Mouse (Mus musculus) granulocyte monocyte progenitor cell, adult 5-6 weeks (primary cell): ENCODE data around the gene Ddc. TPM values are rescaled to one million over a fixed set of nuclear protein-coding genes. Genes with fewer than 3 reads are reported as not detected.
A peak's percentile ranks its signal among the peaks of the same experiment; 100 is the strongest.

Source experiments
- ATAC-seq: replicated peaks from 2 replicates; pipeline ENCODE4 v1.8.0; 2016; ENCODE audit warnings: mild to moderate bottlenecking, moderate TSS enrichment, inconsistent platforms; ENCODE audit not compliant: poor library complexity, severe bottlenecking
- total RNA-seq, 2 experiments: library from RNA; stranded (forward) in 1 of 2; stranded (reverse) in 1 of 2; fragments of 200-712, 200-1000 nt in 1 of 2; fragments of >200 nt in 1 of 2; fragmentation: Nextera tagmentation in 1 of 2; gene quantifications; 2 replicates each; pipeline ENCODE4 v1.2.3; 2014 to 2017

The Ddc gene
- total RNA-seq, 2 experiments from 2014 or later, result 2.1 TPM; not detected in 1

DNA sequence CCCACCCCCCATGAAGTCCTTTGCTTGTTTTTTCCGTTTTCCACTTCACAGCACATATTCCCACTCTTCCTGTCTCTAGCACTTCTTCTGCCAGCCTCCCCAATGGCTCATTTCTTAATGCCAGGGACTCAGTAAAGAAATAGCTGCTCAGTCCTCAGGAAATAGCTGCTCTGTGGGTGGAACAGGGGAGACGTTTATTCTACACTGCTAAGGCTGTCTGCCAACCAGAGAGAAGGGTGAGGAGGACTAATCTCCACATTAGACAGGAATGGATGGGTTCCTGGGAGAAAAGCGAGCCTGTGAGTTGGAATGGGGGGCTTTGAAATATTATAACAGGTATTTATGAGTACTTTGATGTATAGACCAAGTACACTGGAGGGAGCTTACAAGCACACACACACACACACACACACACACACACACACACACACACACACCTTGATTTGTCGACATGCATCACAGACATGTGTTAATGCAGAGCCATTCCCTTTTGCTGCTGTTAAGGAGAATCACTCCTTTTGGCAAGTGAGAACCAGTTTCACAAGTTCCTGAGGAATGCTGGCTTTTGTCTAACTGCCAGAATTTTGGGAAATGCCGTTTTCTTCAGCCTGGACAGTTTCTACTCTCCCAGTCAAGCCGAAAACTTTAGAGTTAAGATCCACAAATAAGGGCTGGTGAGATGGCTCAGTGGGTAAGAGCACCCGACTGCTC, 9.9 kb upstream of the Ddc start:
- no peak for ATAC-seq

DNA sequence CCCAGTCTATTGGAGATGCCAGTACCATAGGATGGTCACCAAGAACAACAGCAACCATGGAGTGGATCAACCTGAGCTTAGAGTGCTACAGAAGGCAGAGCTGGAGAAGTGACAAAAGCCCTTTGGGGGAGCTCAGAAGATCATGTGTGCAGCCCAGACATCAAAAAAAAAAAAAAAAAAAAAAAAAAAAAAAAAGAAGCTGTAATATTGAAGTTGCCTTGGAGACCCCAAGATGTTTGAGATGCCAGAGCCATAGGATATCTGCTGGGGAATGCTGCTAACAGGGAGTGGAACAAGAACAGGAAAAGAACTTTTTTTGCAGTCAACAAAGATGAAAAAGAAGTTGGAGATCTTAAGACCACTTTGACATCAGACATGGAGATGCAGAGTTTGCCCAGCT, 7.6 kb upstream of the Ddc start:
- ATAC-seq, result no peak

DNA sequence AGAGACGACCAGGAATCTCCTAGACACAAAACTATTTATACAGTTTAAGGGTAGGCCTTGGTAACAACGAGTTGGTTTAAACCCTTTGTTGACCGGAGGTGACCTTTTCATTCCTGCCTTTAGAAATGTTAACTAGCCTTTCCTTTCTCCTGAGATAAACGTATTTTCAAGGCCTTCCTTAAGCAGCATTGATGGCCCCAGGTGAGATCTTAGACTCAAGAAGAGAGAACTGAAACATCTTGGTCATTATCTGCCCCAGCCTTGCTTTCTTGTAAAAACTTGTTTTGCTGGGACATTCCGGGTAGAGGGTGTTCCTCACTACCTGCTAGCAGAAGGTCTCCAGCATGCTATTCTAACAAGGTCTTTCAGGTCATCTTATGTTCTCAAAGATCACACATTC, 7.1 kb upstream of the Ddc start:
- no peak for ATAC-seq

DNA sequence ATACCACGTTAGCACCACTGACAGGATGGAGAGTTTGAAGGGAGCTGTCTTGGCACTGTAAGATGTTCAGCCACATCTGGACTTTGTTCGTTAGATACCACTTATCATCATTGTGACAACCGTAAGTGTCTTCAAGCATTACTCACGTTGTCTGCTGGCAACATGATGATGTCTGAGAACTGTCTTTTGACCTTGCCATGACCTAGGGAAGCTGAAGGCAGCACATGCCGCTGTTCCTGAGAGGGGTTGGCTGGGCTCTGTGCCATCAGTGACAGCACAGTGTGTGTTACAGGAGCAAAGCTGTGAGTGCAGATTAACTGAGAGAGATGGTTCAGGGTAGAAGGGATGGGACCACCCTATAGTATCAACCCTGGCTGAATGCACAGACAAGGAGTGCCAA, 3.6 kb upstream of the Ddc start:
- ATAC-seq, result no peak

DNA sequence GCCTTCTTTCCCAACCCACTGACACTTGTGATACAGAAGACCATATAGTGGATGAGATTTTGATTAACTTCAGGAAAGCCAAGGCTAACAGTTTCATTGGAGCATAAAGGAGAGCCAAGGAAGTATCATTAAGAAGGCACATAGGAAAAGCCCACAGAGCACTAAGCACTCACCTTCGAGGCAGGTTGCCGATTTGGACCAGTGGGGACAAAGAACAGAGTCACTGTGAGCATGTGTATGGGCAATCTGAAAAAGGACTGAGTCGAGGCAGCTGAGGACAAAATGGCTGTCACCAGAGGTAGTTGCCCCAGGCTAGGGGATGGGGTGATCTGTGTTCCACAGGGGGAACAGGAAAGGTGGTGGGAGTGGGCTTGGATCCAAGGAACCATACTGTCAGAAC, 552 bp upstream of the Ddc start:
- ATAC-seq, result no peak

DNA sequence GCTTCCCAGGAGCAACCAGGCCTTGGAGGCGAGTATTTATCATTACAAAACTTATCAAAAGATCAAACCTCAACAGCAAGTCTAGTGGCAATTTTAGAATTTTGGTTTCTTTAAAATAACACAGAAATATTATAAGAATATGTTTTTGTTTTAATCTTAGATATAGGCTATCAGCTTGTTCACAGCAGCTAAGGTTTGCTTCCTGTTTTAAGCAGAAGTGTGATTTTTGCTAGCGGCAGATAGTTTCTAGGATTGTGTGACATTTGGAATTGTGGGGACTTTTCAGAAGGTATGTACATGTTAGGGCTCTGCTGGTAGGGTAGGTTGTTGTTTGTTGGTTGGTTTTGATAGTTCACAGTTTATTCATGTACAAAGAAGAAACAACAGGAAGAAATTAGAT, 2.5 kb downstream of the Ddc start:
- ATAC-seq, result no peak

DNA sequence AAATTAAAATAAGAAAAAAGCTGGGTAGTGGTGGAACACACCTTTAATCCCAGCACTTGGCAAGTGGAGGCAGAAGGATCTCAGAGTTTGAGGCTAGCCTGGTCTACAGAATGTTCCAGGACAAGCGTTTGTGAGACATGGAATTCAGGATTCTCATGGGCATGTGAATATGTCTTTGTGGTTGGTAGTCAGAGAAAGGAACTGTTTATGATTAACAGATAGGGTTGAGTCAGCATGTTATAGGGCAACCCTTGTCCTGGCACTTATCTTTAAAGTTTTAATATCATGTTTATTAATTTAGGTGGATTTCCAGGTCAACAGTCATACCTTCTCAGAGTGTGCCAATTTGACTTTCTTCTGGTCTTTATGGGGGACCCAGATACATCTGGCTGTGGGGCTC, 4.2 kb downstream of the Ddc start:
- no peak for ATAC-seq

DNA sequence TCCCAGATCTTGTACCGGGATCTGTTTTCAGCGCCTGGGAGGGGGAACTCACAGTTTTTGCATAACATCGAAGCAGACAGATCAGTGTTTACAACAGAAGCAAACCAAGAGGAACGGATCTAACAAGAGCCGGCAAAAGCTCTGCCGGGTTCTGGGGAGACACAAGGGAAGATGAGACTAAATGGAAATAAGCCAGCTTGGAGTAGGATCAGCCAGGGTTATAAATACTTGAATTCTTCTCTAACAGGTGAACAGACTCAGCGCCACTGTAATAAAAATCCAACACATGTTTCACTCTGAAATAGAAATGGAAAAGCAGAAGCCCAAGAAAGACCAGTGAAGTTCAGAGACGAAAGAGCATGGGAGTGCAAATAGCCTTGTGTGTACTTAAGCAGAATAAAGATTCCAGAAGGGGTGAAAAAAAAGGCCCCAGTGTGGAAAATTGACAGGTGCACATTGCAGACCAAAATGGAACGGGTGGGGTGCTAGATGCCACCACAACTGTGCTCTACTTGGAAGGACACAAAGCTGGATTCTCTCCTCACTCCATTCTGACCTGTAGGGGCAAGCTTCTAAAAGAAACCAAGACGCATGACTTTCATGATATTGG, 4.8 kb downstream of the Ddc start:
- ATAC-seq, result no peak

DNA sequence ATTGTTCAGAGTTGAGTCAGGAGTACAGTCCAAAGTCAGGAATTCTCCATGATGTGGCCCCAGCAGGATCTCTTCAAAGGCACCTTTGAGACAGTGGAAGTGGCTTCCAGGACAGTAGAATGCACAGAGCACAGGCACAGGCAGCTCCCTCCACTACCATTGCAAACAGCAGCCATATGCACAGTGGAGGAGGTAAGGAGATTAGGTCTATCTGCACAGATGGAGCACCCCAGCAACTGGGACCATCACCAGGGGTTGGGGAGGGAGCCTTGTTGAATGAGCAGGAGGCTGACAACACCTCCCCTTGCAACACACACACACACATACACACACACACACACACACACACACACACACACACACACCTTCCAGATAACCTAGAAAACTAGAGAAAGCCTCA, 6.1 kb downstream of the Ddc start:
- ATAC-seq, result no peak

DNA sequence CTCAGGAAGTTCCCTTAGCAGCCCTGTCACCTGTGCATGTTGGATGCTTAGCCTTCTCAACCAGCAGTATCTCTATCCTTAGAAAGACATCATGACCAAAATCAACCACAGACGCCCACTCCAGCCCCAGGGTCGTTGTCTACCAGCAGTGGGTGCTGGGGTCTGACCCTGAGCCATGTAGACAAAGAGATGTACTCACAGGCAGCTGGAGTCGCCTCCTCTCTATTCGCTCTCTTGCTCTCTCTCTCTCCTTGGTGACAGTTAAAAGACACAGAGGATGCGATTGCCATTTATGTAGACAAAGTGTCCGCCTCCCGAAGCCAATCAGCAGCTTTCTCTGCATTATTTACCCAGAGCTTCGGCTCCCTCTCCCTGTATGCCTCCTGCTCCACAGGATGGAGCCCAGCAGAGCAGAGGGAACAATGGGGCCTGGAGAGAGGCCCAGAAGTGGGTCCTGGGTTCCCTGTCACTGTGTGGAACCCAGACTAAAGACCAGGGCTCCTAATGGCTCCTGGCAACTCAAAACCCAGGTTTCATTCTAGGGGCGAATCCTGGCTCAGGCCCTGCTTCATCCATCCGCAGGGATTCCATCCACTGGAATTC, 7.7 kb downstream of the Ddc start:
- ATAC-seq, result no peak

DNA sequence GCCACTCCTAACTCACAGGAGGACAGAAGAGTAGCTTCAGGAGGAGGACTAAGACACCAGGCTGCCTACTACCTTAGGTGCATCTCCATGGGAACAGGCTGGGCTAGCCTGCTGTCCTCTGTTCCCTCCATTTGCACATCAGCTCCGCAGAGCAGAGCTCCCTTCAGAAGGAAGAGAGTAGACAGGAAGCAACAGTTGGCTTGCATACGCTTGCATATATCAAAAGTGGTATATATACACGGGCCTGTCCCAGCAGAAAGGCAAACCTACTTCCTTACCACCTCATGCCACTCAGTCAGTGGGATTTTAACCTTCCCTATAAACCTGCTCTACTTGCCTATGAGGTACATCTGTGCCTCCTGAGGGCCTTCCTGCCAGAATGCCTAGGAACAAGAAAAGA, 9.2 kb downstream of the Ddc start:
- no peak; the same call in 1 of the 2 replicates for ATAC-seq

DNA sequence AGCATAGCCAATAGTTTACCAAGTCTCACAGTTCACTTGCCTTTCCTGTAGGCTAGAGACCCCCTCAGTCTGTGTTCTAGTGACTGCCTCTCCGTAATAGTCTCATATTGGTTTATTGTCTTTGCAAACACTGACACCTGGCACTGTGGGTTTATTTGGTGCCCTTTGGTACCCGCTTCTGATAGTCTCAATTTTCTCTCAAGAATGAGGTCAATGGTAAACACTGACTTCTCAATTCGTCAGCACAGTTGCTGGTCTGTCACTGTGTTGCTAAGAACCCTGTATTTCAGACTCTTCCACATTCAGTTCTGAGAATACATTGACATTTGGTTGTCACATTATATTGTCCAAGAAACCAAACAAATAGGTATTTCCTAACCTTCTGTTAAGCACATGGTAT, 9.9 kb downstream of the Ddc start:
- no peak for ATAC-seq

DNA sequence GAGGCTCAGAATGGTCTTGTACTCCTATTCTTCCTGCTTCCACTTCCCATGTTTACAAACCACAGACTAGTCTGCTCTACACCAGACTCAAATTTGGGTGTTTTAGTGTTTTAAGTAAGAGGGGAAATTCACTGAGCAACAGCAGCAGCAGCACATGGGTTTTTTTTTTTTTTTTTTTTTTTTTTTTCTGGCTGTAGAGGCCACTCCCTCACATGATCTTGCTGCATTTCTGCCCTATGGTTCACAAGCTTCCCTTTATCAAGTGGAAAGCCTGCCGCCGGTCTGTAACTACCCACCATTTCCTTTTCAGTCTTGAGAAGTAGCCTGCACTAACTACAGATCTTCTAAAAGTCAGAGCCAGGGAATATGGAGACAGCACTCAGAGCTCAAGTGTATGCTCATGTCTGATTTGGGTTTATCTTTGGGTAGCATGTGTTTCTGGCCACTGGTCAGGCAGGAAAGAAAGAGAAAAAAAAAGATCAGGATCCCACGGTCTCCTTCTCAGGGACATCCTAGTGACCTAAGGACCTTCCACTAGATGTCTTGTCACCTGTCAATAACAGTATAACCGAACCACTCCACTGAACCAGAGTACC, 11.4 kb downstream of the Ddc start:
- peak; percentile 82 for ATAC-seq

DNA sequence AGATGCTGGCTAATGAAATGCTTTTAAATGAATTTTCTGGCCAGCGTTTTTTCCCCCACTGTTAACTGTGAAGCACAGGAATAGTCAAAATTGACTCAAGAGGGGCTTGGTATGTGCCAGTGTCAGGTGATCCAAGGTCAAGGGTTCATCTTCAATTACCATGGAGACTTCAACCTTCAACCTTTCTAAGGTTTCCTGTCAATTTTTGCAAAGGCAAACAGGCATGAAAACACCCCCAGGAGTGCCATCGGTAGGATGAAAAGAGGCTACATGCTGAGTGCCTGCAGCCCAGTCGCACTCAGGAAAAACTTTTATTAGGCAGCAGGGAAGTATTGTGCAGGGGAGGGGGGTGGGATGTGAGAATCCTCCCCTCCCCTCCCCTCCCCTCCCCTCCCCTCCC, 12.0 kb downstream of the Ddc start:
- ATAC-seq, result no peak

DNA sequence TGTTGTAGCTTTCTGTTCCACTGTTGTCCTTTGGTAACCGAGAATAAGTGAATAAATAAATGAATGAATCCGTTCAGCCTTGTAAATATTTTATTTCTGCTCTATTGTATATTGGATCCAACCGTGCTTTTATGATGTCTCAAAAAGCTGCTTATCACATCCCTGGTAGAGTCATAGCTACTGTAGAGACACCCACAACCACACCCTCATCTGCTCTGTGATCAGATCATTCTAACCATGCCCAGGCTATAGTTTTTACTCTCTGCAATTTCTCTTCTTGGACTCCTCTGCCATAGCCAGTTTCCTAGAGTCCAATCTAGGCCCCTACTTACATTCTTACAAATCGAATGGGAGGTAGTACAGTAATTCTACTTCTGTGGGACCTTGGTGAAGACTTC, 12.7 kb downstream of the Ddc start:
- ATAC-seq, result no peak

DNA sequence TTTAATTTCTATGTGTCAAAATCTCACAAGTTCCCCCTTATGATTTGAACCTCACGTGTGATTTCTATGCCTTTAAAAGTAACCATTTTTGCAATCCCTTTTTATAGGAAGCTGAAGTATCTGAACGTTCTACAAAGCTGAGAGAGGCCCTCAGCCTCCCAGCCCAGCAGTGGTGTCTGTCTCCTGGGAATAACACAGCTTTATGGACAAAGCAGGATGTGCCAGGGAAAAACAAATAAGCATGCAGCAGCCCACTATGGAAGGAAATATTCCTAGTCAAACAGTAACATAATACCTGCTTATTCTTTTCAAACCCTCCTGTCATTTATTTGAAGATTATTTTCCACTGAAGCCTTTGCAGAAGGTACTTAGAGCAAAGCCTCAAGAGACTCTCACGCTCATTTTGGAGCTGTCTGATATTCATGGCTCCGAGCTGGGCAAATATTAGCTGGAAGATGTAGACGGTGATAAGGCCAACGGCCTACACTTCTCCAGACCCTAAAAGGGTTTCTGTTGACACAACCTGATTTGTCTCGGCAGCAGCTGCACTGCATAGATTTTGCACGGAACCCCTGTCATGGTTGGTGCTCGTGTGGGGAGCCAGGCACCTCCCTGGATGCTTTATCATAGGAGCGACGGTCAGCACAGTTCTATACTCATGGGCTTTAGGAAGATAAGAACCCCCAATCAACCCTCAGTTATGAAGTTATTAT, 13.3 kb downstream of the Ddc start:
- ATAC-seq, result no peak

DNA sequence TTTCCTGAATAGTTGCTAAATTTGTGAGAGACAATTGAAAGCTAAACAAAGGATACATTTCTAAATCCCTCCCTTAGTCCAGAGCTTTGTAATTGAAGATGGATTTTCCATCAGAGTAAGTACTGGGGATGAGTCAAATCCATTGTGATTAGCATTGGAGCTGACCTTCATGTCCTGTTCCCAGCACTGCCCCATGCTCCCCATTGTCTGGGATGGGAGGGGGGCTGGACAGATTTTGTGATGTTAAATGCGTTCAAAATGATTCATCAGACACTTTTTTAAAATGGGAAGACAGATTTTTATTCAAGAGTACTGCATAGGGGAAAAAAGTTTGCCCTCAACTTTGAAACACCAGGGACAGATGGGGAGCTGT, 16.2 kb downstream of the Ddc start:
- ATAC-seq, result no peak

DNA sequence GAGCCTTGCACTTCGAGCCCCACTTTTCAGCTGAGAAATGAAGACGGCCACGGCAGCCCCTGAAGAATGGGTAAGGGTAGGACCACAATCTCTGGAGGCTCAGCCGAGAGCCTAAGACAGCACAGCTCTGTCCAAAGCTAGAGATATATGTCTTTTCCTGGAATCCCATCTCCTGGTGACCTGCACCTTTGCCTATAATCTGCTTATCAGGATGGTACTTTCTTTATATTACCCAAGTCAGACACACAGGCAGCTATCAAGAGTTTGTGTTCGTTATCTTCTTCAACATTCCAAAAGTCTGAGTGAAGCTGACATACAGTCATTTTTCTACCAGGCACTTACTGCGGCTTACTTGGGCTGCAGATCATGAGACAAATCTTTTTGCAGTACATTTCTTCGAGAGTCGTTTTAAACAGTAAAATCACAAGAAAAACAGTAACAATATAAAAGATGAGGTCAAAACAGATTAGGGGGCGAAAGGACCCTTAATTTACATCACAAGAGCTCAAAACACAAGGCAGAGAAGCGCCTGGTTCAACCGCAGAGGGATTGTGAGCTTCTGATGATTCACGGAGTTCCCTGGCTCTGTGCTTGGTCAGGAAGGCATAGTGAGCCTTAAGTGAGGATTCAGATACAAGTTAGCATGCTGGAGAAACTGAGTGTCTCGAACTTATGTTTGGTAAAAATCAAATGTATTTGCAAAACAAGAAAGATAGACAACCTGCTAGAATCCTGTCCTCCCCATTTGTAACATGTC, 16.7 kb downstream of the Ddc start:
- ATAC-seq, result no peak

DNA sequence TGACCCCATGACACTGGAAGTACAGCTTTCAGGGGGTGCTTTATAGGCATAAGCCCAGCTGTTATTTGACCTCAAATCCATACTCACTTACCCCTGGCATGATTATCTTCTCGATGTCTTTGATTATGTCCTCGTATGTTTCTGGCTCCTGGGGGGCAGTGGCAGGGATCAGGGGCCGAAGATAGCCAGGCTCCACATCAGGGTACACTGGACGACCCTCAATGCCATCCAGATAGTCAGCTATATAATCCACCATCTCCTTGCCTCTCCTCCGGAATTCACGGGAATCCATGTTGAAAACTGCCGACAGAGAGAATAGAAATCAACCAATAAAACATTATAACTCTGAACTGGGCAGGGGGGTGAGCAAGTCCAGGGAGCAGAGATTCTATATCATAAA, 17.6 kb downstream of the Ddc start:
- no peak for ATAC-seq

DNA sequence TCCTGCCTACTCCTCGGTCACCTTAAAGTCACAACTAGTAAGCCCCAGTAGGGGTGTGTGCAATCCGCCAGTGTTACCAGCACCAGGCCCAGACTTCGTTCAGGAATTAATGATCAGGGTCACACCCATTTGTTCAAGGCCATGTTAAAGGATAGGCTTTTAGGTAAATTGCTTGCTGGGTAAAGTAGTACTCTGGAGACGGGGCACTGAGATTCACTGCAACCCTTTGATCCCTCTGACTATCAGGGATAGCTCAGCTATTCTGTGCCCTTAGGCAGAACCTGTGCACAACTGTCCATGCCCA, 18.3 kb downstream of the Ddc start:
- ATAC-seq, result no peak
